Mouse (Mus musculus) hindbrain, embryonic 14.5 days (tissue): ENCODE data around the gene Pwwp2a. TPM values are rescaled to one million over a fixed set of nuclear protein-coding genes. Genes with fewer than 3 reads are reported as not detected.
A peak's percentile ranks its signal among the peaks of the same experiment; 100 is the strongest.

Experiments used
- ATAC-seq: fragments of 200-750 bp; cut with Nextera tagmentation; 2 replicates; pipeline ENCODE4 v1.8.0; 2017; ENCODE audit warnings: moderate number of reproducible peaks, mild to moderate bottlenecking, moderate TSS enrichment, moderate library complexity; ENCODE audit not compliant: low FRiP score
- DNase-seq: peaks from one replicate; pipeline ENCODE4 v3.0.0-alpha.2; 2015; ENCODE audit warnings: low spot score
- H3K27ac ChIP-seq: fragments of 300-500 bp; sonication (generic); 2 replicates; pipeline ENCODE4 v1.5.1; 2014; ENCODE audit warnings: mild to moderate bottlenecking, moderate library complexity
- H3K27me3 ChIP-seq: fragments of 300-500 bp; sonication (generic); 2 replicates; pipeline ENCODE4 v1.6.1; 2014; ENCODE audit warnings: mild to moderate bottlenecking, low read length, mixed read lengths; ENCODE audit not compliant: control insufficient read depth, insufficient read depth
- H3K36me3 ChIP-seq: fragments of 300-500 bp; sonication (generic); replicated peaks from 2 replicates; pipeline ENCODE4 v1.6.1; 2014; ENCODE audit not compliant: control insufficient read depth, insufficient read depth
- H3K4me1 ChIP-seq: fragments of 300-500 bp; sonication (generic); replicated peaks from 2 replicates; pipeline ENCODE4 v1.6.1; 2014; ENCODE audit warnings: antibody characterized with exemption, low read length, mixed read lengths; ENCODE audit not compliant: control insufficient read depth, insufficient read depth
- H3K4me2 ChIP-seq: fragments of 300-500 bp; sonication (generic); replicated peaks from 2 replicates; pipeline ENCODE4 v1.6.1; 2014; ENCODE audit warnings: mild to moderate bottlenecking, moderate library complexity
- H3K4me3 ChIP-seq: fragments of 300-500 bp; sonication (generic); replicated peaks from 2 replicates; pipeline ENCODE4 v1.5.1; 2014; ENCODE audit warnings: mild to moderate bottlenecking, low read length
- H3K9ac ChIP-seq: fragments of 300-500 bp; sonication (generic); 2 replicates; pipeline ENCODE4 v1.6.1; 2014
- H3K9me3 ChIP-seq: fragments of 300-500 bp; sonication (generic); 2 replicates; pipeline ENCODE4 v1.6.1; 2016; ENCODE audit warnings: low read length; ENCODE audit not compliant: control insufficient read depth
- WGBS: fragments of 180-500 bp; shearing (Covaris S2); extraction: QIAGEN DNeasy Blood & Tissue Kit; methylation state at CpG from one replicate; pipeline ENCODE4 v1.1.7; 2014; 5-methylcytosine and 5-hydroxymethylcytosine counted together
- polyA plus RNA-seq: library from polyadenylated mRNA; unstranded; fragments of >200 nt; fragmentation: Nextera tagmentation; extraction: Ambion mirVana; gene quantifications from 2 replicates; pipeline ENCODE4 v1.2.1, GENCODE M21; 2014

Pwwp2a gene
- 42.1 and 42.7 TPM in 2 replicates for polyA plus RNA-seq

DNA sequence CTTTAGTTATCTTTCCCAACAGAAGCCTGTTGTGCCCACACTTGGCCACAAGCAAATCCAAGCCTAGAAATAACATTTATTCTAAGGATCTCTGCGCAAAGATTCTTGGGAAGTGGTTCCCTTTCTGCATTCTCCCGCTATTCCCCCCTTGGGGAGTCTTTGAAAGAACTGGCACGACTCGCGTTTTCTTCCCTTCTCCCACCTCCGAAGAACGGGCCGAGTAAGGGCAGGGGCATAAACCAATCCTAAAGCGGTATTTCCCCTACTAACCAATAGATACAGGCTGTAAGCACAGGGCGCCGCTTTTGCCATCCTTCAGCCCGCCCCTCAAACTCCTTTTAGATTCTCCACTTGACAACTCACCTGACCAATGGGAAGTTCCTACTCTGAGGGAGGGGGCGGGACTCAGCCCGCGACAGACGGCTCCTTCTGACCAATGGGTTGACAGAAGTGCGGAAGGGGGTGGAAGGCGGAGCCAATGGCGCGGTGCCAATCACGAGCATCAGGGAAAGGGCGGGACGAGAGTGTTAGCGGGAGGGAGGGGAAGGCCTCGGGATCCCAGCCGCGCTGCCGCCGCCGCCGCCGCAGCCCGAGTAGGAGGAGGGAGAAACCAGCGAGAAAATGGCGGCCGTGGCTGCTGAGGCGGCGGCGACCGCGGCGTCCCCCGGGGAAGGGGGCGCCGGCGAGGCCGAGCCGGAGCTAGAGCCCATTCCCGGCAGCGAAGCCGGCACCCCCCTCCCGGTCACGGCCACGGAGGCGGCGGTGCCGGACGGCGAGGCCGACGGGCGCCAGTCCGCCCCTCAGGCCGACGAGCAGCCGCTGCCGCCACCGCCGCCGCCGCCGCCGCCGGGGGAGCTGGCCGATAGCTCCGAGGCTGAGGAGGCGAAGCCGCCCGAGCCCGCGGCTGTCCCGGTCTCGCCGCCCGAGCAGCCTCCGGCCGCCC is at the start of gene Pwwp2a:
TSS of gene Pwwp2a (plus strand) at position 527 of the 943 bp plus-strand sequence.
- H3K27ac ChIP-seq = peak within 1 kb of the TSS; percentile 97
- DNase-seq (peak; percentile 99), ATAC-seq (peak; percentile 99)
- peaks cover 22% of the 10 kb centered on the region for H3K36me3 ChIP-seq
- H3K27me3 ChIP-seq = no peaks in the 10 kb centered on the region
- WGBS = under 1% methylated on average over 78 of the region's 87 CpGs
- H3K9me3 ChIP-seq = no peaks in the 10 kb centered on the region
- H3K4me3 ChIP-seq = peak within 1 kb of the TSS; percentile 94
- H3K4me1 ChIP-seq = peaks cover 25% of the 10 kb centered on the region
- H3K9ac ChIP-seq = peak within 1 kb of the TSS; percentile 96
- peak within 1 kb of the TSS; percentile 73 for H3K4me2 ChIP-seq

GRCm38 (mm10) chr11:43632566-43632965 is 49.2 kb upstream of the Pwwp2a start:
- H3K4me1 ChIP-seq = peaks cover 14% of the 10 kb centered on the region
- no peak overlapping the region for H3K9ac ChIP-seq
- H3K36me3 ChIP-seq = no peaks in the 10 kb centered on the region
- DNase-seq = no peak
- no peak overlapping the region for H3K4me2 ChIP-seq
- no peak overlapping the region for H3K4me3 ChIP-seq
- H3K27ac ChIP-seq = no peak overlapping the region
- H3K27me3 ChIP-seq = no peaks in the 10 kb centered on the region
- 67% methylated on average over 4 of the region's 4 CpGs for WGBS
- H3K9me3 ChIP-seq = no peaks in the 10 kb centered on the region
- no peak for ATAC-seq

- no peaks in the 10 kb centered on the region for H3K9me3 ChIP-seq
- no peaks in the 10 kb centered on the region for H3K36me3 ChIP-seq
- DNase-seq (no peak), ATAC-seq (peak; percentile 51; the same call in 1 of the 2 replicates)
- no peaks in the 10 kb centered on the region for H3K27me3 ChIP-seq
- peak overlapping the region; percentile 59; the same call in 1 of the 2 replicates for H3K27ac ChIP-seq
- H3K4me1 ChIP-seq = peaks cover 14% of the 10 kb centered on the region
- 70% methylated on average over 6 of the region's 6 CpGs for WGBS
- no peak overlapping the region for H3K9ac ChIP-seq
- H3K4me2 ChIP-seq = no peak overlapping the region
- H3K4me3 ChIP-seq = no peak overlapping the region
These were observed 48.6 kb upstream of the Pwwp2a start for GRCm38 (mm10) chr11:43633165-43633564.

GRCm38 (mm10) chr11:43633658-43634401 is 48.0 kb upstream of the Pwwp2a start:
- peak; percentile 61 for ATAC-seq
- H3K36me3 ChIP-seq = no peaks in the 10 kb centered on the region
- 0 out of 2 replicates have a peak overlapping the region, but pooled peaks have one; percentile 5 for H3K9ac ChIP-seq
- H3K4me3 ChIP-seq = no peak overlapping the region
- peaks cover 14% of the 10 kb centered on the region for H3K4me1 ChIP-seq
- peak; percentile 59 for DNase-seq
- H3K27ac ChIP-seq = peak overlapping the region; percentile 59; the same call in 1 of the 2 replicates
- no peak overlapping the region; the same call in 1 of the 2 replicates for H3K4me2 ChIP-seq
- no peaks in the 10 kb centered on the region for H3K27me3 ChIP-seq
- 19% methylated on average over 19 of the region's 19 CpGs for WGBS
- H3K9me3 ChIP-seq = no peaks in the 10 kb centered on the region

DNA sequence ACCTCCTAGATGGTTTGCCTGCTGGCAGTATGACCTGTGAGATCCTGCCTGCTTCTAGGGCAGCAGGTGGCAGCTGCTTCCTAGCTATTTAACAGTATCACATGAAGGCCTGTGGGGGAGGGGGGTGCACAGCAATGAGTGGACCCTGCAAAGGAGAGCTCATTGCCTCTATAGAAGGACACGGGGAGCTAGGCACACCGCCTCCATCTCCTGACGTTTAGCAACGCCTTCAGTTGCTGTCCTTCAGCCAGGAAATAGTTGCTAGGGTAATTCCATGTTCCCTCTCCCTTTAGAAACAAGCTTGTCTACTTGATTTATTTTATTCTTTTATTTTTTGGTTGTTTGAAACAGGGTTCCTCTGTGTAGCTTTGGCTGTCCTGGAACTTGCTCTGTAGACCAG is 45.0 kb upstream of the Pwwp2a start:
- no peak overlapping the region for H3K9ac ChIP-seq
- H3K36me3 ChIP-seq = no peaks in the 10 kb centered on the region
- ATAC-seq (no peak), DNase-seq (no peak)
- H3K4me3 ChIP-seq = no peak overlapping the region
- peaks cover 14% of the 10 kb centered on the region for H3K4me1 ChIP-seq
- H3K9me3 ChIP-seq = no peaks in the 10 kb centered on the region
- WGBS = 67% methylated on average over 4 of the region's 4 CpGs
- no peak overlapping the region for H3K27ac ChIP-seq
- H3K27me3 ChIP-seq = no peaks in the 10 kb centered on the region
- H3K4me2 ChIP-seq = no peak overlapping the region

DNA sequence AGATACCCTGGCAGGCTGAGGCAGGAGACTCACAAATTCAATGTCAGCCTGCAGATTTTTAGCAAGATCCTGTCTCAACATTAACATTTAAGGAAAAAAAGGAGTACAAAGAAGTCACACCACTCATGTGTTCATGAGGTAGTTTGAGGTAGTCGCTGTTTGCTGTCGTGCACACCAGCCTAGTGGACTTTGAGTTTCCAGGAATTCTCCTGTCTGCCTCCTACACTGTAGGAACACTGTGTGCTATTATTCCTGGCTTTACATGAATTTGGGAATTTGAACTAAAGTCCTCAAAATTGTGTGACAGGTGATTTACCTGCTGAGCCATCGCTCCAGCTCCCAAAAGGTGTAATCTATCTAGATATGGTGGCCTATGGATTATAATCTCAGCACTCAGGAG is 43.3 kb upstream of the Pwwp2a start:
- H3K4me3 ChIP-seq = no peak overlapping the region
- H3K4me1 ChIP-seq = peaks cover 11% of the 10 kb centered on the region
- H3K4me2 ChIP-seq = no peak overlapping the region
- no peak for ATAC-seq
- H3K9me3 ChIP-seq = no peaks in the 10 kb centered on the region
- H3K27ac ChIP-seq = no peak overlapping the region
- H3K36me3 ChIP-seq = no peaks in the 10 kb centered on the region
- no peak overlapping the region for H3K9ac ChIP-seq
- no peaks in the 10 kb centered on the region for H3K27me3 ChIP-seq
- 91% methylated on average over 3 of the region's 3 CpGs for WGBS
- DNase-seq = no peak

DNA sequence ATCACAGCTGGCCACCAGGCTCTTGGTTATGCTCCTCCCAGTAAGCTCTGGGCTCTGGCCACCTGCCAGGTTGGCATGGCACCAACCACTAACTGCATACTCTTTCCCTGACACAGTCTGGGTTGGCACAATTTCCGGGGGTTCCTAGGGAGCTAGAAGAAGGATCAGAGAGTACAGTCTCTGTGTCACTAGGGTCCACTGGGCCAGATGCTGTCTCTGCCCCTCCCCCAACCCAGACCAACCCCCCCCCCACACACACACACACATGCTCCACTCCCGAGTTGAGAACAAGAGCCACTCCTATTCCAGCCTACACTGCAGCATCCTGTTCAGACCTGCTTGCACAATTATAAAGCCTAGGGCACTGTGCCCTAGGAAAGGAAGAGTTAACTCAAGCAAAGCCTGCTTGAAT is 38.6 kb upstream of the Pwwp2a start:
- Histone ChIP-seq H3K9me3 (no peaks in the 10 kb centered on the region), H3K4me1 (peaks cover 14% of the 10 kb centered on the region), H3K27ac (peak overlapping the region; percentile 78), H3K36me3 (no peaks in the 10 kb centered on the region), H3K27me3 (no peaks in the 10 kb centered on the region), H3K4me3 (no peak overlapping the region), H3K4me2 (no peak overlapping the region), H3K9ac (no peak overlapping the region)
- 17% methylated on average over 2 of the region's 2 CpGs for WGBS
- DNase-seq (peak; percentile 85), ATAC-seq (peak; percentile 92)

DNA sequence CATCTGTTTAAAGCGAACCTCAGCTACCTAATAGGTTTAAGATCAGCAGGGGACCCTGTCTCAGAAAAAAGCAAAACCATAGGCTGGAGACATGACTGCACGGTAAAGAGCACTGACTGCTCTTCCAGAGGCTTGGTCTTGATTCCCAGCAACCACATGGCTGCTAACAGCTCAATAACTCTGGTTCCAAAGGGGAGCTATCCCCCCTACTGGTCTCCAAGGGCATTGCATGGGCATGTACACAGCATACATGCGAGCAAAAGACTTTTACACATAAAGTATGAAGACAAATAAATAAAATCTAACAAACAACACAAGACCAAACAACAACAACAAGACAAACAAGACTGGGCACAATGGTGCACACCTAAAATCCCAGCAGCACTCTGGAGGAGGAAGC is 36.5 kb upstream of the Pwwp2a start:
- WGBS = 91% methylated on average over 3 of the region's 3 CpGs
- no peak for DNase-seq
- H3K36me3 ChIP-seq = no peaks in the 10 kb centered on the region
- H3K4me3 ChIP-seq = no peak overlapping the region
- no peak overlapping the region for H3K9ac ChIP-seq
- no peak overlapping the region for H3K27ac ChIP-seq
- H3K27me3 ChIP-seq = no peaks in the 10 kb centered on the region
- no peak for ATAC-seq
- H3K9me3 ChIP-seq = no peaks in the 10 kb centered on the region
- no peak overlapping the region for H3K4me2 ChIP-seq
- H3K4me1 ChIP-seq = peaks cover 14% of the 10 kb centered on the region

GRCm38 (mm10) chr11:43653051-43653475 is 28.7 kb upstream of the Pwwp2a start:
- H3K4me3 ChIP-seq = no peak overlapping the region
- H3K9me3 ChIP-seq = no peaks in the 10 kb centered on the region
- H3K27ac ChIP-seq = no peak overlapping the region; the same call in 1 of the 2 replicates
- H3K4me1 ChIP-seq = peaks cover 5% of the 10 kb centered on the region; the same call in 1 of the 2 replicates
- ATAC-seq (peak; percentile 46; the same call in 1 of the 2 replicates), DNase-seq (no peak)
- H3K9ac ChIP-seq = no peak overlapping the region
- WGBS = 36% methylated on average over 14 of the region's 14 CpGs
- no peaks in the 10 kb centered on the region for H3K27me3 ChIP-seq
- no peaks in the 10 kb centered on the region for H3K36me3 ChIP-seq
- H3K4me2 ChIP-seq = no peak overlapping the region
